Mouse (Mus musculus) thymus, postnatal 25 days (tissue): ENCODE data around the gene Smlr1.

Source experiments
- DNase-seq: peaks from one replicate; pipeline ENCODE4 v3.0.0; 2022

Smlr1 gene

GRCm38 (mm10) chr10:25488456-25488855 is 47.6 kb downstream of the Smlr1 start:
- peak; percentile 68 for DNase-seq

DNA sequence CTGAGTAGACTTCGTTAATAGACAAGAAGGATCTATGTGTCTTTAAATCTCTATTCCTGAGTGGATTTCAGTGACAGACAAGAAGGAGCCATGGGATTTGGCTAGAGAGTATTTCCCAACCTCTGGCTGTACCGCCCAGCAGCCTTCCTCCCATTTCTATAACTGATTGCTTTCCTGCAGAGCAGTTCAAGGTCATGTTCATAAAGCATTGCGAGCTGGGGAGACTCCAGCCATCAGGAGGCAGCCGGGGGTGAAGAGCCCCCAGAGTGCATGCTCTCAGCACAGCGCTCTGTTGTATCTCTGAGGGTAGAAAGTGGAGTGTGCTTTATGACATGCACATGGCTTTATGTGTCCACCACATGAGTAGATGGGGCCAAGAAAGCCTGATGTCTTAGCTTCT is 53.3 kb downstream of the Smlr1 start:
- DNase-seq: no peak

DNA sequence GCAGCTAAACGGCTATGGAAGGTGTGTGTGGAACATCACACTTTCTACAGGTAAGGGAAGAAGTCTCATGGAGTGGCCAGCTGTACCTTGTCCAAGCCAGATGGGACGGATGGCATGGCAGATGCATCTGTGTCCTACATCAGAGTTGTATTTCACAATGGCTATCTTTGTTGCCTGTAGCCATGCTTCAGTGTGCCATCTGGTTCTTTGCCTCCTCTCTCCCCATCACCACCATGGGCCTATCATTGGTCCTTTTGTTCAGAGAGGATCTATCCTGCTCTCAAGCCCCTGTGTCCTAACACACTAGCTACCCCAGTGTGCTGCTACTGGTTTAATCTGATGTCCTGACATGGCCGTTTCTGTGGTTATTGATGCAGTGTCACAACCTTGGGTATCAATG is 56.4 kb downstream of the Smlr1 start:
- no peak for DNase-seq
